Mouse (Mus musculus) liver, embryonic 11.5 days (tissue): ENCODE measurements around the gene Enho. TPM values are rescaled to one million over a fixed set of nuclear protein-coding genes. Genes with fewer than 3 reads are reported as not detected.

Source experiments
- ATAC-seq: fragments of 200-750 bp; cut with Nextera tagmentation; replicated peaks from 2 replicates; pipeline ENCODE4 v1.8.0; 2017; ENCODE audit warnings: moderate number of reproducible peaks, mild to moderate bottlenecking, moderate TSS enrichment, moderate library complexity; ENCODE audit not compliant: low FRiP score
- DNase-seq: peaks from one replicate; pipeline ENCODE4 v3.0.0-alpha.2; 2017; ENCODE audit warnings: low spot score
- H3K27ac ChIP-seq: fragments of 300-500 bp; sonication (generic); 2 replicates; pipeline ENCODE4 v1.5.1; 2014; ENCODE audit warnings: mild to moderate bottlenecking, low read depth, low read length, control low read depth
- H3K27me3 ChIP-seq: fragments of 300-500 bp; sonication (generic); replicated peaks from 2 replicates; pipeline ENCODE4 v1.6.1; 2014; ENCODE audit warnings: low read length, mixed read lengths; ENCODE audit not compliant: control insufficient read depth, insufficient read depth
- H3K36me3 ChIP-seq: fragments of 300-500 bp; sonication (generic); 2 replicates; pipeline ENCODE4 v1.6.1; 2014; ENCODE audit warnings: mild to moderate bottlenecking, low read length, moderate library complexity, mixed read lengths; ENCODE audit not compliant: control insufficient read depth, insufficient read depth
- H3K4me1 ChIP-seq: fragments of 300-500 bp; sonication (generic); replicated peaks from 2 replicates; pipeline ENCODE4 v1.6.1; 2014; ENCODE audit warnings: low read length, mixed read lengths; ENCODE audit not compliant: control insufficient read depth, insufficient read depth
- H3K4me2 ChIP-seq: fragments of 300-500 bp; sonication (generic); 2 replicates; pipeline ENCODE4 v1.6.1; 2014; ENCODE audit warnings: mild to moderate bottlenecking, control low read depth, moderate library complexity
- H3K4me3 ChIP-seq: fragments of 300-500 bp; sonication (generic); 2 replicates; pipeline ENCODE4 v1.5.1; 2014; ENCODE audit warnings: low read depth, low read length, control low read depth
- H3K9ac ChIP-seq: fragments of 300-500 bp; sonication (generic); 2 replicates; pipeline ENCODE4 v1.6.1; 2014; ENCODE audit warnings: low read depth, low read length, control low read depth
- H3K9me3 ChIP-seq: fragments of 300-500 bp; sonication (generic); 2 replicates; pipeline ENCODE4 v1.6.1; 2016; ENCODE audit warnings: low read length, inconsistent platforms, mixed read lengths; ENCODE audit not compliant: control insufficient read depth
- WGBS: fragments of 180-500 bp; shearing (Covaris S2); extraction: QIAGEN DNeasy Blood & Tissue Kit; methylation state at CpG from one replicate; pipeline ENCODE4 v1.1.7; 2014; 5-methylcytosine and 5-hydroxymethylcytosine counted together
- polyA plus RNA-seq: library from polyadenylated mRNA; unstranded; fragments of >200 nt; fragmentation: Nextera tagmentation; extraction: Ambion mirVana; gene quantifications from 2 replicates; pipeline ENCODE4 v1.2.1, GENCODE M21; 2014

The Enho gene
- polyA plus RNA-seq, 1 experiment from 2014 or later = 3.7 TPM

- H3K27me3 ChIP-seq = peaks cover 13% of the 10 kb centered on the region; the same call in 1 of the 2 replicates
- H3K36me3 ChIP-seq = no peaks in the 10 kb centered on the region
- no peak overlapping the region for H3K27ac ChIP-seq
- WGBS = 15% methylated on average over 18 of the region's 25 CpGs
- DNase-seq (no peak), ATAC-seq (0 out of 2 replicates have a peak, but pooled peaks have one; percentile 37)
- no peaks in the 10 kb centered on the region for H3K9me3 ChIP-seq
- no peak overlapping the region for H3K9ac ChIP-seq
- H3K4me1 ChIP-seq = peaks cover 10% of the 10 kb centered on the region
- H3K4me2 ChIP-seq = peak overlapping the region; percentile 8; the same call in 1 of the 2 replicates
- H3K4me3 ChIP-seq = no peak overlapping the region
Observed at GRCm38 (mm10) chr4:41658566-41659384, 18.7 kb upstream of the Enho start.

- Histone ChIP-seq H3K9ac (no peak overlapping the region), H3K4me2 (no peak overlapping the region), H3K27me3 (peaks cover 10% of the 10 kb centered on the region; the same call in 1 of the 2 replicates), H3K27ac (no peak overlapping the region), H3K9me3 (no peaks in the 10 kb centered on the region), H3K36me3 (no peaks in the 10 kb centered on the region), H3K4me3 (no peak overlapping the region), H3K4me1 (peaks cover 5% of the 10 kb centered on the region; the same call in 1 of the 2 replicates)
- no peak for ATAC-seq
- 72% methylated on average over 2 of the region's 2 CpGs for WGBS
- DNase-seq = no peak
Observed at GRCm38 (mm10) chr4:41655525-41655924, 15.4 kb upstream of the Enho start.

GRCm38 (mm10) chr4:41654217-41654616 is 14.1 kb upstream of the Enho start:
- Histone ChIP-seq H3K27me3 (peaks cover 8% of the 10 kb centered on the region), H3K9me3 (no peaks in the 10 kb centered on the region), H3K9ac (no peak overlapping the region), H3K4me3 (no peak overlapping the region), H3K4me1 (no peaks in the 10 kb centered on the region), H3K4me2 (no peak overlapping the region), H3K36me3 (no peaks in the 10 kb centered on the region), H3K27ac (no peak overlapping the region)
- DNase-seq (peak; percentile 64), ATAC-seq (no peak)
- 17% methylated on average over 7 of the region's 7 CpGs for WGBS

GRCm38 (mm10) chr4:41653730-41654129 is 13.6 kb upstream of the Enho start:
- WGBS = 50% methylated on average over 6 of the region's 6 CpGs
- DNase-seq = no peak
- peaks cover 8% of the 10 kb centered on the region for H3K27me3 ChIP-seq

GRCm38 (mm10) chr4:41653296-41653695 is 13.2 kb upstream of the Enho start:
- WGBS = 48% methylated on average over 6 of the region's 6 CpGs
- ATAC-seq = no peak
- no peak for DNase-seq

More at GRCm38 (mm10) chr4:41653730-41654129, 13.6 kb upstream of the Enho start:
- no peak overlapping the region for H3K4me3 ChIP-seq
- no peak overlapping the region for H3K9ac ChIP-seq
- no peaks in the 10 kb centered on the region for H3K9me3 ChIP-seq
- H3K36me3 ChIP-seq = no peaks in the 10 kb centered on the region
- no peak overlapping the region for H3K27ac ChIP-seq
- H3K4me1 ChIP-seq = no peaks in the 10 kb centered on the region
- no peak overlapping the region for H3K4me2 ChIP-seq
- 0 out of 2 replicates have a peak, but pooled peaks have one; percentile 32 for ATAC-seq

DNA sequence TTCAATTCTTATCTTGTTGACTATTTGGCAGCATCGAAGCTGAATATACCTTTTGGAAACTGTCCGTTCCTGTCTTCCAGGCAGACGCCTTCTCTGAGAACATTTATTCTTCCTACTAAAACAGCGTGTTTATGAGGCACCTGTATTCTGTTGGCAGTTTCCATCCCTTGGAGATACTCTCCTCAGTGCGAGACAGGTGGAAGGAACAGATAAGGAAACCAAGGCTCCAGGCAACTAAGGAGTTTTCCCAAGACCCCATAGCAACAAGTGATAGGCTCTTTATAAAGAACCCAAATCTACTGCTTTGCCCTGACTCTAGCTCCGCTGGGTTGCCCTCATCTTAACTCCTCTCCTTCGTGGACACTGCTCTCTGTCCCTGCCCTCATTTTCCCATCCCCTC is 8.5 kb upstream of the Enho start:
- Histone ChIP-seq H3K27me3 (no peaks in the 10 kb centered on the region; the same call in 1 of the 2 replicates), H3K9me3 (no peaks in the 10 kb centered on the region), H3K4me2 (no peak overlapping the region), H3K9ac (no peak overlapping the region), H3K27ac (no peak overlapping the region), H3K36me3 (no peaks in the 10 kb centered on the region), H3K4me1 (no peaks in the 10 kb centered on the region), H3K4me3 (no peak overlapping the region)
- peak; percentile 82 for ATAC-seq
- 49% methylated on average over 7 of the region's 7 CpGs for WGBS
- DNase-seq = no peak

More at GRCm38 (mm10) chr4:41653296-41653695, 13.2 kb upstream of the Enho start:
- H3K27me3 ChIP-seq = peaks cover 8% of the 10 kb centered on the region
- H3K4me2 ChIP-seq = no peak overlapping the region
- H3K4me3 ChIP-seq = no peak overlapping the region
- H3K9ac ChIP-seq = no peak overlapping the region
- no peaks in the 10 kb centered on the region for H3K9me3 ChIP-seq
- no peak overlapping the region for H3K27ac ChIP-seq
- no peaks in the 10 kb centered on the region for H3K36me3 ChIP-seq
- H3K4me1 ChIP-seq = no peaks in the 10 kb centered on the region

DNA sequence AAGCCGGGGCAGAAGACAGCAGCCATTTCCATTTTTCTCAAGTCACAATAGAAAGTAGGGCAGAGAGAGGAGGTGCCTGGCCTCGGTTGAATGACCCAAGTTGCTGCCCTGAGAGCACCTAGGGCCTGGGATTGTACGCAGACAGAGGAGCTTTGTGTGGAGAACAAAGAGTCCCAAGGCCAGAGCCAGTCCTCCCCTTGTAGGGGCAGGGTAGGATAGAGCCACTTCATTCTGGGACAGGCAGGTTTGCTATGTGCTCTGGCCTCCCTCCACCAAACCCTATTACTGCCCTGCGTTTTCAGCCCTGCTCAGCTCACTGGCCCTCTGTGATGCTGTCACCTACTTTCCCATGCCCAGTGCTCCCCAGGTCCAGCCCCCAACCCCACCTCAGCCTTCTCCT is 8.0 kb upstream of the Enho start:
- ATAC-seq (no peak; the same call in 1 of the 2 replicates), DNase-seq (no peak)
- Histone ChIP-seq H3K27ac (no peak overlapping the region), H3K9me3 (no peaks in the 10 kb centered on the region), H3K4me1 (no peaks in the 10 kb centered on the region), H3K4me2 (no peak overlapping the region), H3K9ac (no peak overlapping the region), H3K27me3 (no peaks in the 10 kb centered on the region; the same call in 1 of the 2 replicates), H3K4me3 (no peak overlapping the region), H3K36me3 (no peaks in the 10 kb centered on the region)
- 62% methylated on average over 4 of the region's 4 CpGs for WGBS

DNA sequence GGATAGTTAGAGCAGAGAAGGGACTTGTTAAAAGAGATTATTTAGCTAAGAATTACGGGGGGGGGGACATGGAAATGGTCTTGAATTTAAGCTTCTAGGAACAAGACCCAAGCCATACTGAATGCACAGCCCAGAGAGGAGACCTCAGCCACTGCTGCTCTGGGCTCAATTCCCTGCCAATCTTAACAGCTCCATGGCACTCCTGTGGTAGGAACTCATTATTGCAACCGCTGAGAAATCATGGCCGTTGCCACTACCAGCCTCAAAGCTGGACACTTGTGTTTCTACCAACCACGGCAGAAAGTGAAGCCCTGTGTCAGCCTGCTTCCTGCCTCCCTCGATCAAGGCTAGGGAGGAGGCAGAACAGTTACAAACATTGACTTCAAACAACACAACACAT is 5.4 kb upstream of the Enho start:
- Histone ChIP-seq H3K27ac (no peak overlapping the region), H3K4me2 (no peak overlapping the region), H3K9me3 (no peaks in the 10 kb centered on the region), H3K36me3 (no peaks in the 10 kb centered on the region), H3K9ac (no peak overlapping the region), H3K4me3 (no peak overlapping the region), H3K4me1 (peaks cover 3% of the 10 kb centered on the region; the same call in 1 of the 2 replicates), H3K27me3 (no peaks in the 10 kb centered on the region; the same call in 1 of the 2 replicates)
- DNase-seq (no peak), ATAC-seq (no peak)
- WGBS = 25% methylated on average over 5 of the region's 5 CpGs
